In genomic region chr13:44795891-44796290, GRCm38 (mm10) we compare ENCODE assay signal across 13 mouse cellular contexts.
DNase-seq lines count a peak whose midpoint lies in the region; ATAC-seq lines count a peak whose summit lies in the region.
"Had no signal": no experiment of that assay in that cellular context is flagged by ENCODE, and none has a peak within 500 bp of the region (broad histone marks: within the 10 kb centered on the region; RNA-seq: fewer than 3 reads in every experiment).

No protein-coding gene starts in this region.

- no peak overlapping the region for H3K27ac ChIP-seq in kidney, embryonic 15.5 days
- no peak overlapping the region for H3K27ac ChIP-seq in forebrain, embryonic 12.5 days
- no peak overlapping the region for H3K27ac ChIP-seq in limb, embryonic 11.5 days (replicated peaks; ENCODE audit: low read depth, low read length)
- H3K27ac ChIP-seq: embryonic facial prominence, embryonic 12.5 days; neural tube, embryonic 12.5 days had no signal

- ATAC-seq in kidney, embryonic 15.5 days (replicated peaks; ENCODE audit: low FRiP score) = 0 out of 2 replicates have a peak, but pooled peaks have one; percentile 18
- peak; percentile 83 for ATAC-seq in forebrain, embryonic 12.5 days (ENCODE audit: low FRiP score)
- no peak for ATAC-seq in limb, embryonic 11.5 days (ENCODE audit: insufficient number of reproducible peaks, low FRiP score, low TSS enrichment, low read depth)
- ATAC-seq in megakaryocyte-erythroid progenitor cell, adult 5-6 weeks (replicated peaks; ENCODE audit: low FRiP score, low TSS enrichment, poor library complexity, severe bottlenecking) = no peak
- ATAC-seq: inflammation-experienced regulatory T-cells, adult 6 months had no signal

- H3K27me3 ChIP-seq in kidney, embryonic 15.5 days = no peaks in the 10 kb centered on the region
- peaks cover 3% of the 10 kb centered on the region; the same call in 1 of the 2 replicates for H3K27me3 ChIP-seq in forebrain, embryonic 12.5 days
- H3K27me3 ChIP-seq in limb, embryonic 11.5 days (ENCODE audit: control insufficient read depth, insufficient read depth, low read length) = no peaks in the 10 kb centered on the region
- H3K27me3 ChIP-seq: embryonic facial prominence, embryonic 12.5 days; neural tube, embryonic 12.5 days had no signal

- H3K4me2 ChIP-seq in kidney, embryonic 15.5 days = no peak overlapping the region
- H3K4me2 ChIP-seq in forebrain, embryonic 12.5 days = 0 out of 2 replicates have a peak overlapping the region, but pooled peaks have one; percentile 8
- no peak overlapping the region for H3K4me2 ChIP-seq in limb, embryonic 11.5 days (ENCODE audit: low read depth, severe bottlenecking)
- H3K4me2 ChIP-seq: embryonic facial prominence, embryonic 12.5 days; neural tube, embryonic 12.5 days had no signal

- no peak overlapping the region for H3K4me3 ChIP-seq in kidney, embryonic 15.5 days (replicated peaks)
- H3K4me3 ChIP-seq in forebrain, embryonic 12.5 days (replicated peaks) = no peak overlapping the region
- no peak overlapping the region for H3K4me3 ChIP-seq in limb, embryonic 11.5 days (ENCODE audit: low read depth, low read length)
- H3K4me3 ChIP-seq: embryonic facial prominence, embryonic 12.5 days; neural tube, embryonic 12.5 days had no signal

- H3K36me3 ChIP-seq in kidney, embryonic 15.5 days = no peaks in the 10 kb centered on the region
- no peaks in the 10 kb centered on the region for H3K36me3 ChIP-seq in forebrain, embryonic 12.5 days (replicated peaks)
- no peaks in the 10 kb centered on the region for H3K36me3 ChIP-seq in limb, embryonic 11.5 days (ENCODE audit: control insufficient read depth, insufficient read depth, low read length)
- H3K36me3 ChIP-seq: embryonic facial prominence, embryonic 12.5 days; neural tube, embryonic 12.5 days had no signal

- no peaks in the 10 kb centered on the region for H3K9me3 ChIP-seq in kidney, embryonic 15.5 days (replicated peaks)
- H3K9me3 ChIP-seq in forebrain, embryonic 12.5 days = no peaks in the 10 kb centered on the region
- H3K9me3 ChIP-seq in limb, embryonic 11.5 days (ENCODE audit: control insufficient read depth, low read length) = no peaks in the 10 kb centered on the region
- H3K9me3 ChIP-seq: embryonic facial prominence, embryonic 12.5 days; neural tube, embryonic 12.5 days had no signal

- H3K4me1 ChIP-seq in kidney, embryonic 15.5 days = peaks cover 36% of the 10 kb centered on the region
- peaks cover 29% of the 10 kb centered on the region for H3K4me1 ChIP-seq in forebrain, embryonic 12.5 days
- peaks cover 24% of the 10 kb centered on the region for H3K4me1 ChIP-seq in limb, embryonic 11.5 days (ENCODE audit: control insufficient read depth, insufficient read depth, low read length)

- DNase-seq in kidney, adult 11 months = no peak
- DNase-seq in embryo, embryonic 10.5 days (ENCODE audit: low spot score) = peak; percentile 64
- peak; percentile 59 for DNase-seq in limb, embryonic 11.5 days (ENCODE audit: low spot score)
- no peak for DNase-seq in cerebellum, postnatal 25 days
- DNase-seq: adrenal gland, postnatal 10 days; lung, adult 18-20 months; thymus, postnatal 25 days had no signal

- H3K9ac ChIP-seq in kidney, embryonic 15.5 days = no peak overlapping the region
- H3K9ac ChIP-seq in forebrain, embryonic 12.5 days = no peak overlapping the region
- H3K9ac ChIP-seq in limb, embryonic 11.5 days (ENCODE audit: low read length) = no peak overlapping the region
- H3K9ac ChIP-seq: embryonic facial prominence, embryonic 12.5 days; neural tube, embryonic 12.5 days had no signal

- WGBS in kidney, embryonic 15.5 days = 47% methylated on average over 3 of the region's 3 CpGs
- 10% methylated on average over 3 of the region's 3 CpGs for WGBS in forebrain, embryonic 12.5 days
- WGBS in limb, embryonic 11.5 days = 16% methylated on average over 3 of the region's 3 CpGs

Comparison
In these comparisons a context has a peak if more than half of its experiments do, and no peak if none do; other contexts are left out.
1. ATAC-seq: peak in kidney, embryonic 15.5 days (single experiment) and forebrain, embryonic 12.5 days (single experiment); none in limb, embryonic 11.5 days (single experiment) and megakaryocyte-erythroid progenitor cell, adult 5-6 weeks (single experiment).
2. DNase-seq: peak in embryo, embryonic 10.5 days (single experiment) and limb, embryonic 11.5 days (single experiment); none in kidney, adult 11 months (single experiment) and cerebellum, postnatal 25 days (0 of 2).